Mouse (Mus musculus) neural tube, embryonic 11.5 days (tissue): Measurements from ENCODE around the gene Sergef. TPM values are rescaled to one million over a fixed set of nuclear protein-coding genes. Genes with fewer than 3 reads are reported as not detected.

Experiments used
- ATAC-seq: fragments of 200-750 bp; cut with Nextera tagmentation; 2 replicates; pipeline ENCODE4 v1.8.0; 2017; ENCODE audit warnings: moderate number of reproducible peaks, mild to moderate bottlenecking, moderate TSS enrichment, moderate library complexity; ENCODE audit not compliant: insufficient read depth, low FRiP score, low TSS enrichment
- DNase-seq: peaks from one replicate; pipeline ENCODE4 v3.0.0-alpha.2; 2015; ENCODE audit warnings: low spot score
- H3K27ac ChIP-seq: fragments of 300-500 bp; sonication (generic); 2 replicates; pipeline ENCODE4 v1.5.1; 2014; ENCODE audit warnings: low read depth, mild to moderate bottlenecking, low read length
- H3K27me3 ChIP-seq: fragments of 300-500 bp; sonication (generic); 2 replicates; pipeline ENCODE4 v1.6.1; 2014; ENCODE audit warnings: mild to moderate bottlenecking, low read length, mixed read lengths; ENCODE audit not compliant: control insufficient read depth, insufficient read depth
- H3K36me3 ChIP-seq: fragments of 300-500 bp; sonication (generic); 2 replicates; pipeline ENCODE4 v1.6.1; 2014; ENCODE audit warnings: mild to moderate bottlenecking, low read length, moderate library complexity, mixed read lengths; ENCODE audit not compliant: control insufficient read depth, insufficient read depth
- H3K4me1 ChIP-seq: fragments of 300-500 bp; sonication (generic); 2 replicates; pipeline ENCODE4 v1.6.1; 2014; ENCODE audit warnings: low read length, mixed read lengths; ENCODE audit not compliant: control insufficient read depth, insufficient read depth
- H3K4me2 ChIP-seq: fragments of 300-500 bp; sonication (generic); 2 replicates; pipeline ENCODE4 v1.6.1; 2014; ENCODE audit warnings: low read depth, mild to moderate bottlenecking, moderate library complexity
- H3K4me3 ChIP-seq: fragments of 300-500 bp; sonication (generic); 2 replicates; pipeline ENCODE4 v1.5.1; 2014; ENCODE audit warnings: low read depth, low read length
- H3K9ac ChIP-seq: fragments of 300-500 bp; sonication (generic); 2 replicates; pipeline ENCODE4 v1.6.1; 2014; ENCODE audit warnings: mild to moderate bottlenecking, low read length
- H3K9me3 ChIP-seq: fragments of 300-500 bp; sonication (generic); 2 replicates; pipeline ENCODE4 v1.6.1; 2016; ENCODE audit warnings: low read length; ENCODE audit not compliant: control insufficient read depth
- WGBS: fragments of 180-500 bp; shearing (Covaris S2); extraction: QIAGEN DNeasy Blood & Tissue Kit; methylation state at CpG from one replicate; pipeline ENCODE4 v1.1.7; 2014; 5-methylcytosine and 5-hydroxymethylcytosine counted together
- polyA plus RNA-seq: library from polyadenylated mRNA; unstranded; fragments of >200 nt; fragmentation: Nextera tagmentation; extraction: Ambion mirVana; gene quantifications from 2 replicates; pipeline ENCODE4 v1.2.1, GENCODE M21; 2014

The Sergef gene
- polyA plus RNA-seq, 1 experiment from 2014 or later = 13.5 TPM

DNA sequence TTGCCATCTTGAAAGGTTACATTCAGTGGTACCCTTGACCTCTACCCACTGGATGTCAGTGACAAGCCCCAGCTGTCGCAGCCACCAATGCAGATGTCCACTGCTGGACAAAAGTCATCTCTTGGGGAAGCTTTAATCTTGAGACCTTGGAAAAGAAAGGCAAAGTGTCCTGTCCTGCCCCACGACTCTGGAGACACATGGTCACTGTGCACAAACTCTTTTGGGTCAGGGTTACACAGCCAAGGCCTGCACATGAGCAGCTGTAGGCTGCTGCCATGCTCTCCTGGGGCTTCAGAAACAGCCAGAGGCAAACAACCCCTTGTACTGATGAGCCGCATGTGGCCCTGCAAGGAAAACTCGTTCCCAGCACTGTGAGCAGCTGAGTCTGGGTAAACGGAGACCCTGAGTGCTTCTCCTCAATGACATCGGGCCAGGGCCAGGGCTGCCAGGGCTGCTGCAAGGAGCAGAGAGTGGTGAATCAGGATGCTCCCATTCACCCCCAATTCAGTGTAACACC, 27.1 kb downstream of the Sergef start:
- DNase-seq = no peak
- Histone ChIP-seq H3K4me1 (no peaks in the 10 kb centered on the region), H3K36me3 (no peaks in the 10 kb centered on the region), H3K4me2 (no peak overlapping the region), H3K9ac (no peak overlapping the region), H3K4me3 (no peak overlapping the region), H3K27ac (no peak overlapping the region), H3K9me3 (no peaks in the 10 kb centered on the region), H3K27me3 (no peaks in the 10 kb centered on the region)
- 66% methylated on average over 6 of the region's 6 CpGs for WGBS
- ATAC-seq = no peak

- 85% methylated on average over 9 of the region's 9 CpGs for WGBS
- Histone ChIP-seq H3K27ac (no peak overlapping the region), H3K9ac (no peak overlapping the region), H3K36me3 (no peaks in the 10 kb centered on the region), H3K4me3 (no peak overlapping the region), H3K9me3 (no peaks in the 10 kb centered on the region), H3K4me2 (no peak overlapping the region), H3K4me1 (no peaks in the 10 kb centered on the region), H3K27me3 (no peaks in the 10 kb centered on the region)
- ATAC-seq = no peak
- DNase-seq = no peak
Observed at GRCm38 (mm10) chr7:46611970-46612369, 27.6 kb downstream of the Sergef start.

DNA sequence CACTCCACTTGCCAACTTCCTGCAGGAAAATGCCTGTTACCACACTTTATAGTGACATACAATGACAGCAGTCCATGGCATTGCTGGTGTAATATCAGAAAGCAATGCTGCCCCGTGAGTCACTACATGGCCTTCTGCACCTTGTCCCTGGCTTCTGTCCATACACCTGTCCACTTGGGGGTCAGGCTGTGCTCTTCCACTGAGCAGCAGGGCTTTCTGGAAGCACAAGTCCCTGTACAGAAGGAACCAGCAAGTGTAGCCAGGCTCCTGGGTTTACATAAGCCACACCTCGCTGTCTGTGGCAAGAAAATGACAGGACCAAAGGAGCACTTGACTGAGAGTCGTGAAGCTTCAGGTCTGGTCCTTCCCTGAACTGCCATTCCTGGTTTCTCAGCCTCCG, 30.3 kb downstream of the Sergef start:
- WGBS = 87% methylated on average over 4 of the region's 4 CpGs
- Histone ChIP-seq H3K4me3 (no peak overlapping the region), H3K4me2 (no peak overlapping the region), H3K36me3 (no peaks in the 10 kb centered on the region), H3K9me3 (no peaks in the 10 kb centered on the region), H3K27me3 (no peaks in the 10 kb centered on the region), H3K4me1 (no peaks in the 10 kb centered on the region), H3K27ac (no peak overlapping the region), H3K9ac (no peak overlapping the region)
- ATAC-seq (no peak), DNase-seq (no peak)

DNA sequence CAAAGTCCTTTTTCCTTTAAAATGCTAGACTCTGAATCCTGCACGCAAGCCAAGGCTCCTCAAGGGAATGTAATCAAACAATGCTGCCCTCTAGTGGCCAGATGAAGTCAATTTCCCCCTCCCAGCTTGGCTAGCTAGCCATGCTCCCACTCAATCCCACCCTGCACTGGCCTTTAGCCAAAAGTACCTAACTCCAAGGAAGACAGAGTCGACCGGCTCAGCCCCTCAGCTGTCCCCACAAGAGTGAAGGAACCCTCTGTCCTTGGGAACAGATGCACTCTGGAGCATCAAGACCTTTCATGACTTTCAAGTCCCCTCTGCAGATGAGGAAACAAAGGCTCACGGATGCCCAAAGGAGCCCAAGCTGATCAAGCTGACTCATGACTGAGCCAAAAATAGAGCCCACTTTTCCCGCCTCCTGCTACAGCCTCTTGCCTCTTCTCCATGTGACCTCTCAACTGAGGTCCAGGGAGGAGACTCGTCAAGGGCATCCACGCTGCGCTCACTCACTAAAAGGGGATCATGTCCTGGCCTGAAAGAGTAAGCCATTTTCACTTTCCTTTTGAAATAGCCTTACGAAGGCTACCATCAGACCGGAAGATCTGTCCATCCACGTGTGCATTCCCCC, 32.1 kb downstream of the Sergef start:
- Histone ChIP-seq H3K36me3 (no peaks in the 10 kb centered on the region), H3K4me1 (no peaks in the 10 kb centered on the region), H3K27me3 (no peaks in the 10 kb centered on the region), H3K27ac (no peak overlapping the region), H3K4me2 (no peak overlapping the region), H3K4me3 (no peak overlapping the region), H3K9me3 (no peaks in the 10 kb centered on the region), H3K9ac (no peak overlapping the region)
- ATAC-seq (peak; percentile 38; the same call in 1 of the 2 replicates), DNase-seq (peak; percentile 74)
- 60% methylated on average over 11 of the region's 11 CpGs for WGBS

DNA sequence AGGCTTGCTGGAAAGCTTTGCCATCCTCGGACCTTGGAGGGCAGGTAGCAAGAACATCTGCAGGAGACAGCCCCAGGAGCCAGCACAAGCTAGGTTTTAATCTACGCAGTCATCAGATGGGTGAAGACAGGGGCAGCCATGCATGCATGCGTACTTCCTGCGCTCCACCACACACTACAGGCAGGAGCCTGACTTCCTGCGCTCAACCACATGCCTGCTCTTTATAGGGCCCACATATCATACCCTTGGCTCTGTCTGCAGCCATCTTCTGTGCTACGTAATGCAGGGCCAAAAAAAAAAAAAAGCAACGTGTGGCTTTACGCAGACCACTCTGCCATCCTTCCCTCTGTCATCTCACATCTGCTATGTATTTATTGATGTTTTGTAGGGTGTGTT, 32.6 kb downstream of the Sergef start:
- H3K27me3 ChIP-seq = no peaks in the 10 kb centered on the region
- WGBS = 66% methylated on average over 8 of the region's 8 CpGs
- H3K4me1 ChIP-seq = no peaks in the 10 kb centered on the region
- no peak overlapping the region for H3K4me3 ChIP-seq
- H3K9ac ChIP-seq = no peak overlapping the region
- H3K27ac ChIP-seq = no peak overlapping the region
- no peaks in the 10 kb centered on the region for H3K36me3 ChIP-seq
- no peaks in the 10 kb centered on the region for H3K9me3 ChIP-seq
- ATAC-seq = no peak
- H3K4me2 ChIP-seq = no peak overlapping the region
- no peak for DNase-seq

- H3K4me1 ChIP-seq = no peaks in the 10 kb centered on the region
- H3K27ac ChIP-seq = no peak overlapping the region
- ATAC-seq = no peak
- DNase-seq = peak; percentile 77
- H3K4me3 ChIP-seq = no peak overlapping the region
- H3K27me3 ChIP-seq = no peaks in the 10 kb centered on the region
- H3K36me3 ChIP-seq = no peaks in the 10 kb centered on the region
- no peak overlapping the region for H3K9ac ChIP-seq
- no peaks in the 10 kb centered on the region for H3K9me3 ChIP-seq
- no peak overlapping the region for H3K4me2 ChIP-seq
- 84% methylated on average over 7 of the region's 7 CpGs for WGBS
Observed at GRCm38 (mm10) chr7:46606391-46607030, 33.1 kb downstream of the Sergef start.

DNA sequence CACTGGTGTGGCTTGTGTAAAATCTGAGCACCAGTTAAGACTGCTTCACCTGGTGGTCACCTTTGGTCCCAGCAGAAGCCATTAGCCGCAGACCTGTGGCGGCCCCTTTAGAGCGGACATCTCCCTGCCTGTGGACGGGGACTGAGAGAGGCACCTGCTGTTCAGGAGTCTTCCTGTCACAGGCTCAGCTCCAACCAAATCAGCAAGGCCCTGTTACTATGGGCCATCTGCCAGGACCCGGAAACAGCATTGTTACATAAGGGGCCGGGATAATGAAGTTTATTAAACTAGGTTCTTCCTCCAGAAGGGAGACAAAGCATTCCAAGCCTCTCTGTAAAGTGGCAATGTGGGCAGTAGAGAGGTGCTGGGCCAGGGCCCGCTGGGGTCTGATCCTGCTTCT, 36.6 kb downstream of the Sergef start:
- Histone ChIP-seq H3K4me3 (no peak overlapping the region), H3K9ac (no peak overlapping the region), H3K36me3 (no peaks in the 10 kb centered on the region), H3K9me3 (no peaks in the 10 kb centered on the region), H3K27me3 (no peaks in the 10 kb centered on the region), H3K27ac (no peak overlapping the region), H3K4me1 (no peaks in the 10 kb centered on the region), H3K4me2 (no peak overlapping the region)
- no peak for ATAC-seq
- no peak for DNase-seq
- 92% methylated on average over 7 of the region's 7 CpGs for WGBS

DNA sequence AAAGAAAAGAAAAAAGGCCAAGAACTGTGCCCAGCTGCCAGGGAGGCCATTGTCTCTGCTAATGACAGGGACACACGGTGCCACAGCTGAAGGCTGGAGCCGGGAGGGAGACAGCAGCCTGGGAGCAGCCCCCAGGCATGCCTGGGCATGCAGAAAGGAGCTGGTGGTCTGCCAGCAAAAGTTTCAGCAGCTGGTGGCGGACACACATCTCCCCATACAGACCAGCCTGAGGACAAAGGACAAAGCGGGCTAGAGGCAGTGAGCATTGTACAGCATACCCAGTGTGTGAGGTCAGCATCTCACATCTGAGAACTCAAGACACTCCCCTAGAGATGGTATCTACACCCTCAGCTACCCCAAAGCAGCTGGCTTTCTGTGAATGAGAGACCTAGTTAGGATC, 37.5 kb downstream of the Sergef start:
- Histone ChIP-seq H3K27ac (no peak overlapping the region), H3K9me3 (no peaks in the 10 kb centered on the region), H3K4me1 (no peaks in the 10 kb centered on the region), H3K27me3 (no peaks in the 10 kb centered on the region), H3K9ac (no peak overlapping the region), H3K36me3 (no peaks in the 10 kb centered on the region), H3K4me3 (no peak overlapping the region), H3K4me2 (no peak overlapping the region)
- 66% methylated on average over 4 of the region's 4 CpGs for WGBS
- ATAC-seq (no peak), DNase-seq (no peak)

- no peak overlapping the region for H3K4me3 ChIP-seq
- H3K27me3 ChIP-seq = no peaks in the 10 kb centered on the region
- WGBS = 56% methylated on average over 5 of the region's 5 CpGs
- no peak overlapping the region for H3K27ac ChIP-seq
- no peak overlapping the region for H3K4me2 ChIP-seq
- no peaks in the 10 kb centered on the region for H3K4me1 ChIP-seq
- H3K9me3 ChIP-seq = no peaks in the 10 kb centered on the region
- ATAC-seq = no peak
- no peaks in the 10 kb centered on the region for H3K36me3 ChIP-seq
- H3K9ac ChIP-seq = no peak overlapping the region
- DNase-seq = no peak
Observed at GRCm38 (mm10) chr7:46601097-46601496, 38.5 kb downstream of the Sergef start.
